Mouse (Mus musculus) layer of hippocampus, adult 11-12 months (tissue): ENCODE data around the gene Psma5.

Source experiments
- DNase-seq: peaks from one replicate; pipeline ENCODE4 v3.0.0; 2022; ENCODE audit warnings: low spot score

Psma5 gene

DNA sequence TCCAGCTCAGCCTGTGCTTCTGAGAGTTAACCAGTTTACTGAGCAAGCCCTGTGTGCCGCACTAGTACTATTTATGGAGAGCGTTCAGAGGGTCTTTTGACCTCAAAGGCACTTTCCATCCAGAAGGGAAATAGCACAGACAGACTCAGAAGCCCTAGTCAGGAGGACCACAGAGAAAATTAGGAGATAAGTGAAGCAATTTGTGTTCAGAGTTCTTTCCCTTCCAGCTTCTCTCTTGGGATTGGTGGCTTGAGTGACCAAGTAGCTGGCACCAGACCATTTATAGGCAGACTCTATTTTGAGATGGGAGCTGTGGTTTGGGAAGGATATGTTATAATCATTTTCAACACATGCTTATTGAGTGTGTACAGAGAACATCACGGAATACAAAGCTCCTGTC lies 49.7 kb downstream of the Psma5 start:
- DNase-seq = no peak

GRCm38 (mm10) chr3:108307485-108307884 lies 50.8 kb downstream of the Psma5 start:
- DNase-seq = no peak

DNA sequence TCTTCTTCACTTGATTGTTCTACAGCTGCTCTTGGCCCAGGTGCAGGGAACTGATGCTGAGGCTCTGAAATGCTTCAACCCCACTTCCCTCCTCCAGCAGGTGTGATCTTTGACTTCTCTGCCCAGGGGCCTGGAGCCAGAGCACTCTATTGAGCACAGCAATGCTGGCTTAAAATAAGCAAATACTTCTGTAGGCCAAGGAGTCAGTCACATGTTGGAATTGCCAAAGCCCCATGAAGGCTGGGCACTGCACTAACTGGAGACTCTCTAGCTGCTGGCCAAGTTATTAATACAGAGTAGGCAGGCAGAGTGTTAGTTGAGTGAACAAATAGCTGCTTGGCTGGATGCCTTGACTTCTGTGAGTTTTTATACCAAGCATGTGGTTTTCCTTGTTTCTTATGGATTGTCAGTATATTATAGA lies 54.2 kb downstream of the Psma5 start:
- no peak for DNase-seq

DNA sequence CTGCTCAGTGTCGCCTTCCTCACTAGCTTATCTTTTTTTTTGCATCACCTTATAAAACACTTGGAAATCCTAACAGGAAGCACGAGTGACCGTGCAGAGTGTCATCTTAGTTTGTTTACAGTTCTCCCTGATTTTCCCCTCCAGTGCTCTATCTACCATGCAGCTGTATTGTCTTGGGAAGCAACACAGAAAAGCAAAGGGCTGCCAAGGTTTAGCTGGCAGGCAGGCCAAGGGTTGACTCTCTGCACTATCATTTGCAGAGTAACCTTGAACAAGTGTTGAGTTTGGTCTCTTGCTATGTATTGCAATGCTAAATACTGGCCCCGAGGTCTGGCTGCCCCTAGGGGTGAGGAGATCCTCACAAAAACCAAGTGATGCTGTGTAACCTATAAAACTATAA lies 55.0 kb downstream of the Psma5 start:
- DNase-seq = no peak

DNA sequence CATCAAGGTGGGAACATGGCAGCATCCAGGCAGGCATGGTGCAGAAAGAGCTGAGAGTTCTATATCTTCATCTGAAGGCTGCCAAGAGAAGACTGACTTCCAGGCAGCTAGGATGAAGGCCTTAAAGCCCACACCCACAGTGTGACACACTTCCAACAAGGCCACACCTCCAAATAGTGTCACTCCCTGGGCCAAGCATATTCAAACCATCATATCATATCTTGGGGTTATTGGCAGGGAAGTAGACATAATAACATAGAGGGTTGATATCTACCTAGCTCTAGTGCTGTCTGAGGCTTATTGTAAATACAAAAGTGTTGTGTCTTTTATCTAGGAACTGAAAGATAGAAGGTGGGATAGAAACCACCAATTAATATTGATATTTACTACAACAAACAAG lies 55.7 kb downstream of the Psma5 start:
- DNase-seq = no peak

DNA sequence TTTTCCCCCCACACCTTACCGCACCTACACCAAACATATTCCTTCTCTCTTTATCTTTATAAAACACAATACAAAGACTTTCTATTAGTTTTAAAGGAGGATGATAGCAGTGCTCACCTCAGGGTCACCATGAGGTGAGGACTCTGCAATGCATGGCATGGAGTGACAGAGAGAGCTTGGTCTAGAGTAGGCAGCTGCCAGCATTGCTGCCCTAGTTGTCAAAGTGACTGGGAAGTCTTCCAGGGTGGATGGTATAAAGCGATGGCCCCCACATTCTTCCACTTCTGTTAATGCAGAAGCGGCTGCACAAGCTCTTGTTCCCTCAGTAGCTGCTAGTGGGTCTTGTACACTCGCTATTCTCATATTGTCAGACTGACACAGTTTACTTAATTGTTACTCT lies 56.4 kb downstream of the Psma5 start:
- no peak for DNase-seq

DNA sequence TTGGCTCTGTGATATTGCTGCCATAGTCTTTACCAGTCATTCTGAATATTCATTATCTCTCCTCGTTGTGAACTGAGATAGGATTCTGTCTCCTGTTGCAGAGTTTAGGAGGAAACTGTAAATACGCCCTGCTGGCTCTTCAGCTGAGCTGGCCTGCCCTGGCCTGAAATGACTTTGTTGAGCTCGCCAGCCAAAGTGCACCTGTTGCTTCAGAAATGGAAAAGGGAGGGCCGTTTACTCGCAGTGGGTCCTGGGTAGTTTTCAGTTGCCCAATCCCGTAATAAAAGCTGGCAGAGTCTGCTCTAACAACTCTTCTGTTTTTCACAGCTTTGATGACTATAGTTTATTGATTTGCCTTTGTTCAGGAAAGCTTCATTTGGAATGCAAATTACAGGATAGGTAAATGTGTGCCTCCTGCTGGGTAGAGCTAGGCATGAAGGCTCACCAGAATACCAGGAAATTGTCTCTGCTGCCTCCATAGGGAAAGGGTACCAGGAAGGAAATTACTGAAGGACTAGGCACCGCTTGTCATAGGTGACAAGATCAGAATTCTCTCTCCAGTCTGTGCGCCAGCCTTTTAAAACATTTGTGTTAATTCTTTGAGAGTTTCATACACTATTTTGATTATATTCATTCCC lies 57.4 kb downstream of the Psma5 start:
- DNase-seq = no peak

- no peak for DNase-seq
Measured at GRCm38 (mm10) chr3:108318517-108318916, 61.8 kb downstream of the Psma5 start.

DNA sequence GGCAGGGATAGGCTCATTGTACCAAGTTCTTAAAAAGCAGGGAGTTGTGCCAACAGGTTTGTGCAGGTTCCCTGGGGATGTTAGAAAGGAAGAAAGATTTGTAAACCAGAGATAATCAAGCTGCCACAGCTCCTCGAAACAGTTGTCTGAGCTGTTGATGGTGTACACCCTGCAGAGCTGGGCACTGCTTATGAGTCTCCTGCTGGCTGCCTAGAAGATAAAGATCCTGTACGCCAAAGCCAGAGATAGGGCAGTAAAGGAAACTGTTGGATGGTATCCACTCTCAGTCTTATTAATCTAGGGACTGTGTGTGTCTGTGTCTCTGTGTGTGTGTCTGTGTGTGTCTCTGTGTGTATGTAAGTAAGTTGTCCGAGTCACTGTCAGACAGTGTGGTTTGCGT lies 64.9 kb downstream of the Psma5 start:
- DNase-seq = no peak

DNA sequence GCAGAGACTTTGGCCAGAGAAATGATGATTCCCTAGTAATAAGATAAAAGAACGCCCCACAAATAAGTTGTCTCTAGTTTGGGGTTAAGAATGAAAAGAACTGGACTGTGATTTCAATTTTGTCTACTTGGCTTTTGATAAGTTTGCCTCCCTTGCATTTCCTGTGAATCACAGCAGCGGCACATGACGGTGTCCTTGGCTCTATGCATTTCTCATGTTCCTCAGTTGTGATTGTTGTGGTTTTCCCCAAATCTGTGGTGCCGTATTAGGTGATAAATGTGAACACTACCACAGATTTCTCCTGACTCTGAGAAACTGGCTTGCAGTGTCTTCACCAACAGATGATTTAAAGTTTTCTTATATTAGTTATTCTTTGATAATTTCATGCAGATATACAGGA lies 65.4 kb downstream of the Psma5 start:
- no peak for DNase-seq

DNA sequence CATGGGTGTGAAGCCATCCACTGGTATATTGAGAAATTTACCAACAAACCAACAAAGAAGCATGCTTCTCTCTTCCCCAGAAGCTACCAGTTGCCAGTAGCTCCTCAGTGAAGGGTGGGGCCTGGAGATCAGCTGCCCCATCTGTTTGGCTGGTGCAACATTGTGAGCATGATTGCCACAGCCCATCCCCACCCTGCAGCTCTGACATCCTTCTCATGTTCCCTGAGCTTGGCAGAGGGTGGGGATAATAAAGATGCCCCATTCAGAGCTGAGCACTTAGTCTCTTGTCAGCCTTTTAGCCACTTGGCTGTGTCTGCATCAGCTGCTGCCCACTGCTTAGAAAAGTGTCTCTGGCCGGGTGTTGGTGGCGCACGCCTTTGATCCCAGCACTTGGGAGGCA lies 66.2 kb downstream of the Psma5 start:
- DNase-seq = no peak

DNA sequence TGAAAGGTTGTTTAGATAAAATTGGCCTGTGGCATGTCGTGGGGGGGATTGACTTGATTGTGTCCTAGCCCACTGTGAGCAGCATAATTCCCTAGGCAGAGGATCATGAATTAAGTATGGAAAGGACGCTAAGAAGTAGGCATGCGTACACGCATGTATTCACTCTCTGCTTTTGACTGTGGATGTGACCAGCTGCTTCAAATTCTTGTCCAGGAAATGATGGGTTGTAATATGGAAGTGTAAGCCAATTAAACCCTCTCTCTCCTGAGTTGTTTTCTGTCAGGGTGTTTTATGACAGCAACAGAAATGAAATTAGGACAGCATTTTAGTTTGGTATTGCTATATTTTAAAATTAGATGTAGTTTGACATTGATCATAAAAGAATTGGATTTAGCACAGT lies 68.1 kb downstream of the Psma5 start:
- DNase-seq = no peak

GRCm38 (mm10) chr3:108325521-108325920 lies 68.8 kb downstream of the Psma5 start:
- no peak for DNase-seq

DNA sequence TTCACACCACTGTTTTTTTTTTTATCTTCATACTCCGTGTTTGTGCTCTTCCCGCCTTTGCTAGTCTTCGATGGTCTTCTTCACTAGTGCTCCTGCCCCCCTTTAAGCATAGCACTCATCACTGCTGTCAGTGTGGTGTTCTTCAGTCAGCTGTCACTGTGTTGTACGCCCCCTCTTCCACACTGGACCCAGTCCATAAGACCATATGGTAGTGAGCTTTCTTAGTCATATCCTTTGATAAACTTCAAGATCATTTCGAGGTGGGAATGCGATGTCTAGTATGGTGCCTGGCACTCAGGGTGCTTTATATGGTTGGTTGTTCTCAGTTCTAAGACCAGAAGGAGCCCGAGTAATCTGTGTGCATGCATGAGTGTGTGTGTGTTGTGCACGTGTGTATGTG lies 70.5 kb downstream of the Psma5 start:
- DNase-seq = peak; percentile 49

DNA sequence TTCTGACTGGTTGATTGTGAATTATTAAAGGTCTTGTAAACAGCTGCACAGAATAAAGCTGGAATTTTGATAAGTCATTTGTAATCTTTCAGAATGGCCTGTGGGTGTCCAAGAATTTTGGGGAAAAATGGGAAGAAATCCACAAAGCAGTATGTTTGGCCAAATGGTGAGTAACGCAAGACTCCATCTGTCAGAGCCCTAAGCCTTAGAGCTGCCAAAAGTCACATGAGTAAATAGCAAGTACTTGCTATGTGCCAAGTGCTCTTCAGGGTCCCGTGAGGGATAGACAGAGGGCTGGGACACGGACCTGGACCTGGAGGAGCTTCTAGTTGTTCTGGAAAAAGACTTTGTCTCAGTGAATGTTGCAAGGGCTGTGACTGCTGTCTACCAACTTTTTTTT lies 71.2 kb downstream of the Psma5 start:
- no peak for DNase-seq

DNA sequence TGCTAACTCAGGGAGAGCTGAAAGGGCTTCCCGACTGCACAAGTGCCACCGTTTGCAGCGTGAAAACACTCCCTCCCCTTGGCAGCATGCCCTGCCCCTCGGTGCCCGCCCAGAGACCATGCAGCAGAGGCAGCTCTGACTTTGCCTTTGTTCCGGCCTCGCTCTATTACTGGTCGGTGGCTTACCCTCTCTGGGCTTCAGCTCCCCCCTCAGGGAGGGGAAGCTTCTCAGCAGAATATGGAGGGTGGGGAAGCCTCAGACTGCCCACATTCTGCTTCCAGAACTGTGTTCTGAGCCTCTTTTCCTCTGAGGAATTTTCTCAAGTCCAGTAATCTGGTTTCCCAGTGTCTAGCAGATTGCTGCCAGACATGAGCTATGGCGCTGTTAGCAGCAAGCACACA lies 71.7 kb downstream of the Psma5 start:
- peak; percentile 53 for DNase-seq
